ENCODE assay signal across 22 mouse cellular contexts in the genomic region with DNA sequence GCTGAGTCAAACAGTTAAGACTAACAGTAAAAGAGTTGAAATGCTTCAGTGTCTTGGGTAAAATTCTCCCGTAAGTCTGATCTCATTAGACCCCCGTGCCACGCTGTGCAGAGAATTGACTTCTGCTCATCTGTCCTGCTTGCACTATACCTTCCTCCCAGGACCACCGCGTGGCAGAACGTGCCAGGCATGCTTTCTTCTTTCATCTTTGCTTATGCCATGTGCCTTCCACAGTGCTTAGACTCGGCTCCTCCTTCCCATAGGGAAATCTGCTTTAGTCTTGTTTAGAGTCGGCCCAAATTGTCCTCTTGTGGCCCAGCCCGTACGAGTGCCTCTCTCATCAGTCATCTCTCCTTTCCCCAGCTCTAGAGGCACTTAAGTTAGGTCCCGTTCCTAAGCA. TPM values are rescaled to one million over a fixed set of nuclear protein-coding genes. Genes with fewer than 3 reads are reported as not detected.
DNase-seq lines count a peak whose midpoint lies in the region; ATAC-seq and TF ChIP-seq lines count a peak whose summit lies in the region.
"Had no signal": no experiment of that assay in that cellular context is flagged by ENCODE, and none has a peak within 500 bp of the region (broad histone marks: within the 10 kb centered on the region; RNA-seq: fewer than 3 reads in every experiment).

No protein-coding gene starts in this region.

- no peaks in the 10 kb centered on the region for H3K36me3 ChIP-seq in liver, embryonic 16.5 days (ENCODE audit: control insufficient read depth, insufficient read depth)
- peaks cover 3% of the 10 kb centered on the region; the same call in 1 of the 2 replicates for H3K36me3 ChIP-seq in liver, embryonic 11.5 days (ENCODE audit: control insufficient read depth, insufficient read depth, low read length)
- peaks cover 38% of the 10 kb centered on the region for H3K36me3 ChIP-seq in G1E (replicated peaks)
- H3K36me3 ChIP-seq in midbrain, embryonic 16.5 days (ENCODE audit: control insufficient read depth, insufficient read depth, low read length): 0 out of 2 replicates have a peak, but pooled peaks cover 2% of the 10 kb centered on the region
- H3K36me3 ChIP-seq: stomach, embryonic 15.5 days had no signal

- no peak for ATAC-seq in liver, embryonic 16.5 days (ENCODE audit: low read depth)
- ATAC-seq in liver, embryonic 11.5 days (replicated peaks; ENCODE audit: low FRiP score): no peak
- ATAC-seq in G1E (ENCODE audit: extremely low read depth, insufficient number of reproducible peaks, low FRiP score, poor library complexity, severe bottlenecking): no peak
- no peak for ATAC-seq in midbrain, embryonic 16.5 days

- no peak overlapping the region for H3K9ac ChIP-seq in liver, embryonic 16.5 days (ENCODE audit: low read depth, low read length)
- H3K9ac ChIP-seq in liver, embryonic 11.5 days (ENCODE audit: low read depth, low read length): no peak overlapping the region
- no peak overlapping the region for H3K9ac ChIP-seq in midbrain, embryonic 16.5 days (ENCODE audit: low read depth, low read length)
- H3K9ac ChIP-seq: hindbrain, embryonic 14.5 days; stomach, embryonic 15.5 days had no signal

- DNase-seq in heart, adult 11 months: peak; percentile 83
- DNase-seq in heart, postnatal 36 days: no peak
- no peak for DNase-seq in liver, embryonic 11.5 days (ENCODE audit: low spot score)
- DNase-seq in G1E (ENCODE audit: low spot score): no peak
- DNase-seq in gastrocnemius, postnatal 10 days: no peak
- DNase-seq: adrenal gland, adult 8-10 months; B cell, adult 2 months; cerebellum, postnatal 14 days; gastrocnemius, postnatal 14 days; heart, postnatal 14 days; kidney, adult 9 months; kidney, postnatal 4 days; layer of hippocampus, adult 9-11 months; left cerebral cortex, postnatal 4 days; retina, postnatal 1 day; thymus, adult 18-20 months; thymus, postnatal 4 days had no signal

- no peaks in the 10 kb centered on the region for H3K9me3 ChIP-seq in liver, embryonic 16.5 days (replicated peaks; ENCODE audit: control insufficient read depth, low read length)
- H3K9me3 ChIP-seq in liver, embryonic 11.5 days (ENCODE audit: control insufficient read depth, low read length): no peaks in the 10 kb centered on the region
- no peaks in the 10 kb centered on the region for H3K9me3 ChIP-seq in G1E (replicated peaks)
- H3K9me3 ChIP-seq in midbrain, embryonic 16.5 days (replicated peaks; ENCODE audit: control insufficient read depth, low read length, poor library complexity, severe bottlenecking): no peaks in the 10 kb centered on the region
- H3K9me3 ChIP-seq: stomach, embryonic 15.5 days had no signal

- no peak overlapping the region for H3K4me3 ChIP-seq in liver, embryonic 16.5 days (ENCODE audit: low read depth, low read length)
- H3K4me3 ChIP-seq in liver, embryonic 11.5 days (ENCODE audit: low read depth, low read length): no peak overlapping the region
- H3K4me3 ChIP-seq in G1E (ENCODE audit: low read depth, low read length): 0 out of 2 replicates have a peak overlapping the region, but pooled peaks have one; percentile 20
- H3K4me3 ChIP-seq in midbrain, embryonic 16.5 days (ENCODE audit: low read depth, low read length): no peak overlapping the region
- H3K4me3 ChIP-seq: left cerebral cortex, adult 2 months had no signal

- intact Hi-C loops in heart, postnatal 36 days (cut with DNase I): no loop called here

- WGBS in liver, embryonic 16.5 days (ENCODE audit: insufficient replicate concordance): 75% methylated on average over 11 of the region's 11 CpGs
- WGBS in liver, embryonic 11.5 days: 76% methylated on average over 11 of the region's 11 CpGs
- 47% methylated on average over 11 of the region's 11 CpGs for WGBS in midbrain, embryonic 16.5 days

- no peak for TF ChIP-seq CTCF in G1E (IDR thresholded peaks at IDR 0.05; ENCODE audit: low read depth, low read length)

- H3K4me2 ChIP-seq in liver, embryonic 16.5 days (ENCODE audit: low read depth, low read length): 0 out of 2 replicates have a peak overlapping the region, but pooled peaks have one; percentile 87
- H3K4me2 ChIP-seq in liver, embryonic 11.5 days: no peak overlapping the region
- 0 out of 2 replicates have a peak overlapping the region, but pooled peaks have one; percentile 12 for H3K4me2 ChIP-seq in midbrain, embryonic 16.5 days (ENCODE audit: low read length)

- peaks cover 11% of the 10 kb centered on the region; the same call in 1 of the 2 replicates for H3K4me1 ChIP-seq in liver, embryonic 16.5 days (ENCODE audit: control insufficient read depth, low read depth, low read length)
- peaks cover 8% of the 10 kb centered on the region; the same call in 1 of the 2 replicates for H3K4me1 ChIP-seq in liver, embryonic 11.5 days (replicated peaks; ENCODE audit: control insufficient read depth, insufficient read depth, low read length)
- H3K4me1 ChIP-seq in G1E (ENCODE audit: insufficient read depth, low read depth, low read length): peaks cover 18% of the 10 kb centered on the region
- peaks cover 17% of the 10 kb centered on the region for H3K4me1 ChIP-seq in midbrain, embryonic 16.5 days (ENCODE audit: control insufficient read depth, insufficient read depth, low read length)

- H3K27ac ChIP-seq in liver, embryonic 16.5 days (ENCODE audit: low read length): no peak overlapping the region
- H3K27ac ChIP-seq in liver, embryonic 11.5 days (ENCODE audit: low read depth, low read length): no peak overlapping the region
- H3K27ac ChIP-seq in midbrain, embryonic 16.5 days (ENCODE audit: low read length): no peak overlapping the region
- H3K27ac ChIP-seq: hindbrain, embryonic 14.5 days; left cerebral cortex, adult 2 months; stomach, embryonic 15.5 days had no signal

- H3K27me3 ChIP-seq in liver, embryonic 16.5 days (ENCODE audit: control insufficient read depth, insufficient read depth, low read depth, low read length): no peaks in the 10 kb centered on the region
- no peaks in the 10 kb centered on the region for H3K27me3 ChIP-seq in liver, embryonic 11.5 days (replicated peaks; ENCODE audit: control insufficient read depth, insufficient read depth, low read length)
- no peaks in the 10 kb centered on the region for H3K27me3 ChIP-seq in G1E (ENCODE audit: insufficient read depth, low read length)
- H3K27me3 ChIP-seq in midbrain, embryonic 16.5 days (ENCODE audit: control insufficient read depth, insufficient read depth, low read depth, low read length): no peaks in the 10 kb centered on the region
- H3K27me3 ChIP-seq: stomach, embryonic 15.5 days had no signal

RNA-seq across cellular contexts. Expression of a gene that starts 1.8 kb away (rescaled TPM):
- total RNA-seq in heart, postnatal 36 days (2021): 10 to 100 TPM; 24.1 to 25.1 TPM
- 16.6 and 19.6 TPM in 2 replicates for polyA plus RNA-seq in liver, embryonic 16.5 days (2015; fragmentation: Nextera tagmentation; extraction: Ambion mirVana)
- 43.2 and 45.8 TPM in 2 replicates for polyA plus RNA-seq in liver, embryonic 11.5 days (2014; fragmentation: Nextera tagmentation; extraction: Ambion mirVana)
- total RNA-seq in G1E (2014; fragmentation: Nextera tagmentation): 53.1 and 62.2 TPM in 2 replicates
- total RNA-seq in G1E (2017): 34.7 and 40.1 TPM in 2 replicates
- 1.6 and 2.1 TPM in 2 replicates for polyA plus RNA-seq in G1E (2012)
- polyA plus RNA-seq in midbrain, embryonic 16.5 days (2015; fragmentation: Nextera tagmentation; extraction: Ambion mirVana): 64.1 and 69.3 TPM in 2 replicates
- 10 to 100 TPM; 24.6 to 27.5 TPM for total RNA-seq in gastrocnemius, postnatal 10 days (2021)

RNA-seq across cellular contexts. Expression of a gene that starts 2.4 kb away (rescaled TPM):
- not detected for total RNA-seq in heart, postnatal 36 days (2021)
- not detected in 2 replicates for polyA plus RNA-seq in liver, embryonic 16.5 days (2015; fragmentation: Nextera tagmentation; extraction: Ambion mirVana)
- not detected in 2 replicates for polyA plus RNA-seq in liver, embryonic 11.5 days (2014; fragmentation: Nextera tagmentation; extraction: Ambion mirVana)
- not detected in 2 replicates for total RNA-seq in G1E (2014; fragmentation: Nextera tagmentation)
- not detected in 2 replicates for total RNA-seq in G1E (2017)
- not detected in 2 replicates for polyA plus RNA-seq in G1E (2012)
- polyA plus RNA-seq in midbrain, embryonic 16.5 days (2015; fragmentation: Nextera tagmentation; extraction: Ambion mirVana): 4.6 and 5.1 TPM in 2 replicates
- total RNA-seq in gastrocnemius, postnatal 10 days (2021): 1 to 10 TPM; 6.6 to 7.0 TPM
- total RNA-seq: adrenal gland, adult 8-10 months had no signal

RNA-seq across cellular contexts. Expression of a gene that starts 45.9 kb away (rescaled TPM):
- total RNA-seq in heart, postnatal 36 days (2021): 1 to 10 TPM; 3.0 to 3.1 TPM
- polyA plus RNA-seq in liver, embryonic 16.5 days (2015; fragmentation: Nextera tagmentation; extraction: Ambion mirVana): 0.08 TPM in 1 of 2 replicates, not detected in the other
- 0.13 and 0.16 TPM in 2 replicates for polyA plus RNA-seq in liver, embryonic 11.5 days (2014; fragmentation: Nextera tagmentation; extraction: Ambion mirVana)
- total RNA-seq in G1E (2014; fragmentation: Nextera tagmentation): not detected in 2 replicates
- total RNA-seq in G1E (2017): 0.05 and 0.17 TPM in 2 replicates
- polyA plus RNA-seq in G1E (2012): not detected in 2 replicates
- polyA plus RNA-seq in midbrain, embryonic 16.5 days (2015; fragmentation: Nextera tagmentation; extraction: Ambion mirVana): 0.80 and 0.88 TPM in 2 replicates
- 1 to 10 TPM; 1.1 to 1.7 TPM for total RNA-seq in gastrocnemius, postnatal 10 days (2021)
